Mouse (Mus musculus) bone marrow, adult 2 months (tissue): ENCODE data around the gene Nts.

Source experiments
- CTCF ChIP-seq: fragments of 200-500 bp; IDR thresholded peaks from 2 replicates; pipeline ENCODE4 v1.5.1; 2011; ENCODE audit warnings: low read length, control low read depth; ENCODE audit not compliant: control insufficient read depth, insufficient read depth
- POLR2A ChIP-seq: fragments of 200-500 bp; IDR thresholded peaks from 2 replicates; pipeline ENCODE4 v1.6.1; 2011; ENCODE audit warnings: low read depth, mild to moderate bottlenecking, control low read depth, low read length, borderline replicate concordance; ENCODE audit not compliant: control insufficient read depth

- TF ChIP-seq CTCF (no peak), POLR2A (no peak)
Observed at GRCm38 (mm10) chr10:102511807-102512461, 21.6 kb upstream of the Nts start, which contains the start of gene Rassf9.
